Mouse (Mus musculus) testis, postnatal 14 days (tissue): ENCODE results near the gene Mtss1l.

Experiments
- DNase-seq: peaks from one replicate; pipeline ENCODE4 v3.0.0; 2021; ENCODE audit warnings: low spot score

Mtss1l gene

GRCm38 (mm10) chr8:110720685-110721598 lies at the start of gene Mtss1l:
Gene Mtss1l (plus strand): TSS chr8:110721476.
- peak; percentile 73 for DNase-seq

GRCm38 (mm10) chr8:110672133-110672532 lies 49.1 kb upstream of the Mtss1l start:
- DNase-seq: no peak

- DNase-seq: no peak
Observed at GRCm38 (mm10) chr8:110673168-110673567, 48.1 kb upstream of the Mtss1l start.

GRCm38 (mm10) chr8:110674589-110674988 lies 46.7 kb upstream of the Mtss1l start:
- no peak for DNase-seq

GRCm38 (mm10) chr8:110676702-110677101 lies 44.6 kb upstream of the Mtss1l start:
- DNase-seq: no peak

- no peak for DNase-seq
Observed at GRCm38 (mm10) chr8:110677174-110677660, 44.1 kb upstream of the Mtss1l start.

- DNase-seq: no peak
Observed at GRCm38 (mm10) chr8:110678989-110679388, 42.3 kb upstream of the Mtss1l start.

- DNase-seq: peak; percentile 69
Observed at GRCm38 (mm10) chr8:110687726-110688125, 33.5 kb upstream of the Mtss1l start.

GRCm38 (mm10) chr8:110689961-110690360 lies 31.3 kb upstream of the Mtss1l start:
- no peak for DNase-seq

GRCm38 (mm10) chr8:110694226-110694625 lies 27.1 kb upstream of the Mtss1l start:
- DNase-seq: no peak

- no peak for DNase-seq
Observed at GRCm38 (mm10) chr8:110694826-110695225, 26.4 kb upstream of the Mtss1l start.

- no peak for DNase-seq
Observed at GRCm38 (mm10) chr8:110695431-110695830, 25.8 kb upstream of the Mtss1l start.

GRCm38 (mm10) chr8:110696051-110696450 lies 25.2 kb upstream of the Mtss1l start:
- no peak for DNase-seq

GRCm38 (mm10) chr8:110697571-110697970 lies 23.7 kb upstream of the Mtss1l start:
- DNase-seq: no peak

GRCm38 (mm10) chr8:110698098-110698497 lies 23.2 kb upstream of the Mtss1l start:
- DNase-seq: no peak

- no peak for DNase-seq
Observed at GRCm38 (mm10) chr8:110699501-110699900, 21.8 kb upstream of the Mtss1l start.

GRCm38 (mm10) chr8:110700561-110700960 lies 20.7 kb upstream of the Mtss1l start:
- DNase-seq: no peak

- DNase-seq: no peak
Observed at GRCm38 (mm10) chr8:110702636-110703459, 18.4 kb upstream of the Mtss1l start.

- DNase-seq: no peak
Observed at GRCm38 (mm10) chr8:110703460-110704061, 17.7 kb upstream of the Mtss1l start.

GRCm38 (mm10) chr8:110704103-110704502 lies 17.2 kb upstream of the Mtss1l start:
- DNase-seq: no peak

- DNase-seq: no peak
Observed at GRCm38 (mm10) chr8:110705391-110706287, 15.6 kb upstream of the Mtss1l start.
